Mouse (Mus musculus): Measurements from ENCODE around the gene Itgb4.
"Not testable (repeated sequence)": the region's sequence is repeated elsewhere in the genome, so short reads cannot be mapped to it uniquely, and the experiment has no call there.

The Itgb4 gene

DNA sequence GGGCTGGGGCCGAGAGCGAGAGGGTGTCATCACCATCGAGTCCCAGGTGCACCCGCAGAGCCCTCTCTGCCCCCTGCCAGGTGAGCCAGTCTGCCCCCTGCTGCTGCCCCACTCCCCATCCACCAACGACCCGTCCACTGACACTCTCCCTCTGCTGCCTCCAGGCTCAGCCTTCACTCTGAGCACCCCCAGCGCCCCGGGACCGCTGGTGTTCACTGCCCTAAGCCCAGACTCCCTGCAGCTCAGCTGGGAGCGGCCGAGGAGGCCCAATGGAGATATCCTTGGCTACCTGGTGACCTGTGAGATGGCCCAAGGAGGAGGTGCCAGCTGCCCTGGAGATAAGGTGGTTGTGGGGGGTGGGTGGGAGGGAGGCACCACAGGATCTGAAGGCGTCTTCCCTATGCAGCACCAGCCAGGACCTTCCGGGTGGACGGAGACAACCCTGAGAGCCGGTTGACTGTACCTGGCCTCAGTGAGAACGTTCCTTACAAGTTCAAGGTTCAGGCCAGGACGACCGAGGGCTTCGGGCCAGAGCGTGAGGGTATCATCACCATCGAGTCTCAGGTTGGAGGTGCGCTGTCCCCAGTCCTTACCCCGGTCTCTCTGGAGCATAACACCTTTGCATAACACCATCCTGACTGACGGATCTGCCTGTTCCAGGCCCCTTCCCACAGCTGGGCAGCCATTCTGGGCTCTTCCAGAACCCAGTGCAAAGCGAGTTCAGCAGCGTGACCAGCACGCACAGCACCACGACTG, 32.8 kb downstream of the Itgb4 start:
- intact Hi-C loops (cut with DNase I), result no loop called here

- intact Hi-C loops (cut with DNase I), result no loop called here
Measured at GRCm38 (mm10) chr11:116008411-116008810, 33.9 kb downstream of the Itgb4 start.

DNA sequence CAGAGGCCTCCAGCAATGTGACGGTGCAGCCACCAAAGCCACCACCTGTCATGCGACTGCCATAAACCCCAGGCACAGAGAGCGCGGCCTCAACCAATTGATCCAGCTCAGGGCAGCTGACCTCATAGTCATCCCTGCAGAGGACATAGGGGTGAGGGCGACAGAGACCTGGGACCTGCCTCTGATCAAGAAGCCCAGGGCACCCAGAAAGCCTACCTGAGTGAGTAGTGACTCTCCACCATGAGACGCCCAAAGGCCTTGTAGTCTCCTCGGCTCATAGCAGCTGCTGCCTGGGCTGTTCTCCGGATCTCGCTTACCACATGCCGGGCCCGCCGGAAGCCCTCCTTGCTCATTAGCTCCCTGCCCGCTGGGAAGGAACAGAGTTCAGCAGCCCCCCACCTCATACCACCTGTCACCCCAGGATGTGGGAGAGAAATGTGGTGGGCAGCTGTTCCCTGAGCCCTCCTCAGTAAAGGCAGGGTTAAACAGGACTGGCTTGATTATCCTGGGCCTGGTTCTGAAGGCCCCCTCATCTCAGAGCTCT, 34.4 kb downstream of the Itgb4 start:
- intact Hi-C loops (cut with DNase I), result no loop called here

DNA sequence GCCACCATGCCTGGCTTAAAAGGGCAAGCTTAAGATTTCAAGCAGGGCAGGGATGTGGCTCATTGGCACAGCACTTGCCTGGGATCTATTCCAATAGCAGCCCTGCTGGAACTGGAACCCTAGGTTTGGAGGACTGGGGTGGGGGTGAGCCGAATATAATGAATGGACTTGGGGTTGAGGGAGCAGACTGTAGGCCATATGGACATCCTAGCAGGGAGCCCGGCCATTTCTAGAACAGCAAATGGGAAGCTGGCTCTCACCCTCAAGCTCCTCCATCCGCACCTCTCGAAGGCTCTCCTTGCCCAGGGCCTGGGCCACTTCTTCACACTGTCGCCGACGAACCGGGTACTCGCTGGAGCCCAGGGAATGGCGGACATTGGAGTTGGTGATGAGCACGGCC, 35.2 kb downstream of the Itgb4 start:
- intact Hi-C loops (cut with DNase I), result no loop called here

- intact Hi-C loops (cut with DNase I), result no loop called here
Measured at GRCm38 (mm10) chr11:116010146-116010545, 35.6 kb downstream of the Itgb4 start.

GRCm38 (mm10) chr11:116010948-116011347, 36.4 kb downstream of the Itgb4 start:
- intact Hi-C loops (cut with DNase I), result no loop called here

DNA sequence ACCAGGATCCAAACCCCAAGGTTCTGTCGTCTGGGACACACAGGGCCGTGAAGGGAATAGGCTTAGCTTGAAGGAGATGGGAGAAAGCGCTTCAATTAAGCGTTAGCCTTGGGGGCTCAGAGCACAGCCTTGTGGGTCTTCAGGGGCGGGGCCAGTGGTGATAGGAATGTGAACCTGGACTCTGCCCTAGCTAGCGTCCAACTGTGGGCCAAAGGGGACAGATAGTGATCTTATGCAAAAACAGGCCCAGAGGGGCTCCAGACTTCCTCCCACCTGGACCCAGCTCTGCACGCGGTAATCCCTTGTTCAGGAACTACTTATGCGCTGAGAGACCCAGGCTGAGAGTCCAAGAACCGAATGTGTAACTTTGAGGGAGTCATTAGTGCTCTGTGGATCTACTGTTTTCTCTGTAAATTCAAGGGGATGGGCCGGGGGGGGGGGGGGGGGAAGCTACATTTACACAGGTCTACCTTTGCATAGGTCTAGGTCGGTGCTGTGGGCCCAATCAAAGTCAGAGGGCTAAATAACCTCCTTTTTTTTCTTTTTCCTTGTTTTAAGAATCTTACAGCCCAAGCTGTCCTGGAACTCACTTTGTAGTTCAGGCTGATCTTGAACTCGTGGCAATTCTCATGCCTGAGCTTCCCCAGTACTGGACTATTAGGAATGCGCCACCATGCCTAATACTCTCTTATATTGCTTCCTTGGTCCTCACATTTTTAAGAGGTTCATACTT, 37.2 kb downstream of the Itgb4 start:
- intact Hi-C loops (cut with DNase I), result no loop called here

- intact Hi-C loops (cut with DNase I), result no loop called here
Measured at GRCm38 (mm10) chr11:116012262-116012947, 37.9 kb downstream of the Itgb4 start, which contains the start of gene Galk1. Galk1 (minus strand) TSS chr11:116012719.

DNA sequence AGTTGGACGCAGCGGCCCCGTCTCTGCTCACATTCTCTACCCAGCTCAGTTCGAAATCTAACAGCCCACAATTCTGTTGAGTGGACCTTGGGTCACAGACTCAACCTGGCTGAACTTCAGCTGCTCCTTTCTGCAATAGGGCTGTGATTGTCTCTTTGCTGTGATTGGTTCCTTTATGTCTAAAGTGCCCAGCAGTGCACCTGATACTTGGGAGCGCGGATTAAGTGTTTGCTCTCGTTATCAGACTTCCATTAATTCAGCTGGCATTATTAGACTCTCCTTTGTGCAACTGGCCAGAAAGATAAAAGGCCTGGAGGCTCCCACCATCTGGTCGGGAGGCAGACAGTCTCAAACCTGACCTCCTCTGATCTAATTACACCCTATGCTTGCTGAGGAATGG, 40.3 kb downstream of the Itgb4 start:
- intact Hi-C loops (cut with DNase I), result no loop called here

DNA sequence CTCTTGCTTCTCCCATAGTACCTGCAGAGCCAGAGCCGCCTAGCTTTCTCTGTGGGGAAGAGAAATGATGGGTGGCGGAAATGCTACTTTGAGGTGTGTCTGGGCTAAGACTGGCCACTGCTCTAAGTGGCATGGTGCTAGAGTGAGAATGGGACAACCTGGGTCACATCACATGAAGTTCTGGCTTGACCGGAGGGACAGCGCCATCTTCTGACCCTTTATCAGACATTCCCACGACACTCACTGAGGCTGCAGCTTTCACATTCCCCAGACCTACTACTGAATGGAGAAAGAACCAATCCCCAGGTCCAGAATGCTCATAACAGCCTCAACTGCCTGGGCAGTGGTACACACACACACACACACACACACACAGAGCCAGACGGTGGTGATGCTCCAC, 43.6 kb downstream of the Itgb4 start:
- intact Hi-C loops (cut with DNase I), result no loop called here

- intact Hi-C loops (cut with DNase I), result not testable (repeated sequence)
Measured at GRCm38 (mm10) chr11:116018867-116019266, 44.4 kb downstream of the Itgb4 start.

GRCm38 (mm10) chr11:116019360-116019791, 44.9 kb downstream of the Itgb4 start:
- intact Hi-C loops (cut with DNase I), result no loop called here

GRCm38 (mm10) chr11:116019976-116020411, 45.5 kb downstream of the Itgb4 start:
- intact Hi-C loops (cut with DNase I), result no loop called here

DNA sequence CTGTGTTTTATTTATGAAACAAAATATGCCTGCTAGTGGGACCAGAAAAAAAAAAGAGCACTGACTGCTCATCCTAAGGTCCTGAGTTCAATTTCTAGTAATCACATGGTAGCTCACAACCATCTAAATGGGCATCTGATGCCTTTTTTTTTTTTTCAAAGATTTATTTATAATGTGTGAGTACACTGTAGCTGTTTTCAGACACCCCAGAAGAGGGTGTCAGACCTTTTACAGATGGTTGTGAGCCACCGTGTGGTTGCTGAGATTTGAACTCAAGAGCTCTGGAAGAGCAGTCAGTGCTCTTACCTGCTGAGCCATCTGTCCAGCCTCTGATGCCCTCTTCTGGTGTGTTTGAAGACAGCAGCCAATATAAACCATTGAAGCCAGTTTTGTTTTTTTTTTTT, 46.0 kb downstream of the Itgb4 start:
- intact Hi-C loops (cut with DNase I), result no loop called here

GRCm38 (mm10) chr11:116021328-116022220, 47.1 kb downstream of the Itgb4 start:
- intact Hi-C loops (cut with DNase I), result no loop called here

DNA sequence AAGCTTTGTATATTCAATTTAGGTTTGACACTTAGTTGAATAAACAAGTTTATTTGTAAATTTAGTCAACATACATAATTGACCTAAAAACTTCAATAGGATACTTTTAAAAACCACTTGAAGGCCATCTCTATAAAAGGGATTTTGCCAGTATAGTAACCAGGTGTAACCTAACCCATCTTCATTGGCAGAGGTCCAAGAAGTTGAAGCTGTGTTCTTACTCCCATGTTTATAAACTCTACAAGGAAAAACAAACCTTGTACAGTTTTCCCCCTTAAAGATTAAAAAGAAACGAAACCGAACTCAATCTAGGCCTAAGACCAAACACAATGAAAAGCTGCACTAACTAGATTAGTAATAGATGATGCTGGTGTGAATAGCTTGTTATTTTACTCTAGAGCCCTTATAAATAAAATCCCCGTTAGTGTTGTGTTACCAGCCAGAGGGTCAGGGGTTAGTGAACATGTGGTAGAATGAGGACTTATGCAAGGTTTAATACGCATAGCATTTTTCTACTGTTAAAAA, 47.8 kb downstream of the Itgb4 start:
- intact Hi-C loops (cut with DNase I), result no loop called here

GRCm38 (mm10) chr11:116023074-116023770, 48.7 kb downstream of the Itgb4 start:
- intact Hi-C loops (cut with DNase I), result not testable (repeated sequence)

GRCm38 (mm10) chr11:116023771-116024355, 49.4 kb downstream of the Itgb4 start:
- intact Hi-C loops (cut with DNase I), result no loop called here

DNA sequence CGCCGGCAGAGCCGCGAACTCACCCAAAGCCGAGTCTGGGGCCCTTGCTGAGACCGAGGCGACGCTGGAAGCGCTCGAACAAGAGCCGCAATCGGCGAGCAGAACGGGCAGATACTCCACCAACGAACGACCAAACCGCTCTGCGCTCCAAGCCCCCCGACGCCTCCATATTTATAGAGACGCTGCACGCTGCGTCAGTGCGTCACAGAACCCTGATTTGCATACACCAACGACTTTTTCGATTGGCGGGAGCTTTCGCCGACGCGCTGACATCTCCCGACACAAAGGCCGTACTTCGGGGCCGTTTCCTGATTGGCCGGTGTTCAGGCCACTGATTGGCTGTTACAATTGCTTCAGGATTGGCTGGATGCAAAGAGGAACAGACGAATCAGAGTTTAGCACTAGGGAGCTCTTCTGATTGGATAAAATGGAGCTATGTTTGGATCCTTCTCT, 49.9 kb downstream of the Itgb4 start:
- intact Hi-C loops (cut with DNase I), result no loop called here
